Mouse (Mus musculus): ENCODE data around the gene Lman1l.

DNA sequence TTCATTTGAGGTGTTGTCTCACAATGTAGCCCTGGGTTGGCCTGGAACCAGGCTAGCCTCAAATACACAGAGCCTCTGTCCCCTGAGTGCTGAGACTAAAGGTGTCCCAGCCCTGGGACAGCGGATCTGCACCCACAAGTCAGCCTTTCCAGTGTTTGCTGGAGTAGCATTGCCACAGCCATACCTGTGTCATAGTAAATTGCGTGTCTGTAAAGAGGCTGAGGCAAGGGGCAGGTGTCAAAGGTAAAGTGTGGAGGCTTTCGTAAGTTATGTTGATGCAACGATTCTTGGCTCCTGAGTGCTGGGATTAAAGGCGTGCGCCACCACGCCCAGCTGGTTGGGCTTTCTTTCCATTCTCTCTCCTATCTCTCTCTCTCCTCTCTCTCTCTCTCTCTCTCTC is 44.0 kb upstream of the Lman1l start:
- TF ChIP-seq CTCF (IDR thresholded peaks at IDR 0.05; ENCODE audit: low read depth, low read length) (no peak), POLR2A (IDR thresholded peaks at IDR 0.05; ENCODE audit: borderline replicate concordance, low read depth, low read length) (no peak)
